Mouse (Mus musculus) testis, adult 2 months (tissue): ENCODE data around the gene Nubp2. TPM values are rescaled to one million over a fixed set of nuclear protein-coding genes. Genes with fewer than 3 reads are reported as not detected.

Source experiments
- H3K27ac ChIP-seq: fragments of 200-500 bp; 2 replicates; pipeline ENCODE4 v1.5.1; 2012; ENCODE audit warnings: low read depth, low read length; ENCODE audit not compliant: control insufficient read depth, insufficient read depth
- H3K27me3 ChIP-seq: fragments of 200-500 bp; 2 replicates; pipeline ENCODE4 v1.6.1; 2012; ENCODE audit warnings: mild to moderate bottlenecking, low read length, moderate library complexity; ENCODE audit not compliant: control insufficient read depth, insufficient read depth
- H3K36me3 ChIP-seq: fragments of 200-500 bp; 2 replicates; pipeline ENCODE4 v1.6.1; 2012; ENCODE audit warnings: mild to moderate bottlenecking, low read length; ENCODE audit not compliant: control insufficient read depth, insufficient read depth
- H3K4me1 ChIP-seq: fragments of 200-500 bp; 2 replicates; pipeline ENCODE4 v1.6.1; 2012; ENCODE audit warnings: low read length; ENCODE audit not compliant: control insufficient read depth, insufficient read depth
- H3K4me3 ChIP-seq: fragments of 200-500 bp; 2 replicates; pipeline ENCODE4 v1.5.1; 2012; ENCODE audit warnings: low read depth, mild to moderate bottlenecking, low read length, moderate library complexity, mixed read lengths; ENCODE audit not compliant: control insufficient read depth
- CTCF ChIP-seq: fragments of 200-500 bp; IDR thresholded peaks from 2 replicates; pipeline ENCODE4 v1.5.1; 2012; ENCODE audit warnings: low read depth, mild to moderate bottlenecking, inconsistent platforms, low read length, moderate library complexity; ENCODE audit not compliant: control insufficient read depth, insufficient read depth, insufficient replicate concordance
- POLR2A ChIP-seq: fragments of 200-500 bp; IDR thresholded peaks from 2 replicates; pipeline ENCODE4 v1.6.1; 2012; ENCODE audit warnings: low read depth, mild to moderate bottlenecking, inconsistent platforms, low read length, moderate library complexity; ENCODE audit not compliant: control insufficient read depth
- polyA plus RNA-seq: library from polyadenylated mRNA; depleted of rRNA; stranded (reverse); fragments of >200 nt; gene quantifications from 2 replicates; pipeline ENCODE4 v1.2.3, GENCODE M21; 2012

The Nubp2 gene
- polyA plus RNA-seq, 1 experiment = 131 TPM

DNA sequence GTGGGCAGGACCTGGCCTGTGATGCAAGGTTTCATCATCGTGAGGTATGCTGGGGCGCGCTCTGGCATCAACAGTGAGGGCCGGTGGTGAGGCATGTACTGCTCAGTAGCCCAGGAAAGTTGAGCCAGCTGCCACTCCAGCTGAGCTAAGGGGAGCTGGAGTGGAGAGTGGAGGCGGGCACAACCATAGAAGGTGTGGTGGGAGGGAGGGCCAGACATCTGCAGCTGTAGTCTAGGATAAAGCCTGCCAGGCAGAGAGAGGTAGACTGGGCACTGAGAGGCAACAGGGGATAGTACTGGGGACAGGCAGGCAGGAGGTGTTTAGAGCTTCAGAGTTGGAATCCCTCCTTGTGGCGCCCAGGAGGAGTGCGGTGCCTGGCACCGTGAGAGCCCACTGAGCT, 26.1 kb downstream of the Nubp2 start:
- no peaks in the 10 kb centered on the region for H3K27me3 ChIP-seq
- no peak overlapping the region for H3K4me3 ChIP-seq
- TF ChIP-seq CTCF (no peak), POLR2A (0 out of 2 replicates have a peak, but pooled peaks have one; percentile 8)

DNA sequence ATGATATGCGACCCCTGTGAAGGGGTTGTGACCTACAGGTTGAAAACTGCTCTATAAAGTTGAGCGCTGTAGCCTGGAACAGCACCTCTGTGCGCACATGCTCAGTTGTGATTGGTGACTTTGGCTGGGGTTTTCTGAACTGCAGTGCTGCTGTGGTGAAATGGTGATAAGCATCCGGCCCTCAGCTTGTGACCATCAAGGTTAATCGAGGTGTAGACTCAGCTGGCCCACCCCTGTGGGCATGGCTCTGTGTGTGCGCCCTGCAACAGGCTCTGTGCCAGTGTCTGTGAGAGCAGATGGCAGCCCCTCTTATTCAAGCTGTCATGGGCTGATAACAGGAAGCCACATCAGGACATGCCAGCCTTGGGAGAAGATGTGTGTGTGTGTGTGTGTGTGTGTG, 27.2 kb downstream of the Nubp2 start:
- H3K36me3 ChIP-seq = peaks cover 1% of the 10 kb centered on the region; the same call in 1 of the 2 replicates

More for the DNA sequence above, 26.1 kb downstream of the Nubp2 start:
- no peak overlapping the region for H3K27ac ChIP-seq
- no peaks in the 10 kb centered on the region for H3K4me1 ChIP-seq
- H3K36me3 ChIP-seq = peaks cover 1% of the 10 kb centered on the region; the same call in 1 of the 2 replicates

DNA sequence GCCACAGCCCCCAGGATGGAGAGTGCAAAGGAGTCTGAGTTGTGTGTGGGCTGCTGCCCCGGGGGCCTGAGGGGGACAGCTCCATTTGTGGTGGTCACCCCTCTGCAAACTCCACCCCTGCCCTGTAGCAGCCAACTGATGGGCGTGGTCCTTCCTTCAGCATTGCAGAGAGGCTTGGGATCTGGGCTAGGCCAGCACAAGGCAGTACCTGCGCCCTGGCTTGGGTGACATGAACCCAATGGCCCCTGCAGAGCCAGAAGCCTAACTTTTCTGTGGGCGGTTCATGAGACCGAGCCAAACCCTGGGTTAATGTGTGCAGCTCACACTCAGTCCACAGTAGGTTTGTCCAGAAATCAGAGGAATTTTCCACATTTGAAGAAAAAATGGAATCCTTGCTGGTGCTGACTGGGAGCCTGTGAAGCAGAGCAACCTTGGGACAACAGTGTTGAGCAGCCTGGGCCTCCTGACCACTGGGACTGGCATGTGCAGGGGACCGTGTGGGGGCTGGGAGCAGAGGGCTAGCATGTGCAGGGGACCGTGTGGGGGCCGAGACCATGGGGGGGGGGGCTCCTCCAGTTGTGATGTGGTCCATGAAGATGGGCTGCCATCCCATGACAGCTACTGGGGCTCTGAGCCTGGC, 28.2 kb downstream of the Nubp2 start:
- no peak overlapping the region for H3K4me3 ChIP-seq

More for the DNA sequence above, 27.2 kb downstream of the Nubp2 start:
- Histone ChIP-seq H3K4me3 (no peak overlapping the region), H3K27me3 (no peaks in the 10 kb centered on the region), H3K27ac (no peak overlapping the region), H3K4me1 (no peaks in the 10 kb centered on the region)
- no peak for TF ChIP-seq POLR2A
- TF ChIP-seq CTCF = no peak

DNA sequence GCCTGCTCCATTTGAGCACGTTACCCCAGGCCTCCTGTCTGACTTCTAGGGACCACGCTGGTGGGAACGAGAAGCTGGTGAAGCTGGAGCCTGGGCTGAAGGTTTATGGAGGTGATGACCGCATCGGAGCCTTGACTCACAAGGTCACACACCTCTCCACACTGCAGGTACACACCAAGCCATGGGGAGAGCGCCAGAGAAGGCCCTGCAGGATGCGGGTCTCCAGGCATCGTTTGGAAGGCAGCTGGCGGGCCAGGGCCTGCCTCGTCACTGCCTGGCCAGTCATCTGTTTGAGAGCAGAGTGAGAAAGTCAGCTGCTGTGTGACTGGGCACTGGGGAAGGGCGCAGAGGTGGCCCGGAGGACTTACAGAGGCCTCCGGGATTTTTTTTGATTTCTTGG, 29.6 kb downstream of the Nubp2 start:
- no peak overlapping the region for H3K27ac ChIP-seq
- H3K4me1 ChIP-seq = no peaks in the 10 kb centered on the region; the same call in 1 of the 2 replicates
- TF ChIP-seq POLR2A (no peak), CTCF (no peak)
- H3K36me3 ChIP-seq = peaks cover 3% of the 10 kb centered on the region; the same call in 1 of the 2 replicates
- no peaks in the 10 kb centered on the region for H3K27me3 ChIP-seq
- H3K4me3 ChIP-seq = no peak overlapping the region

More for the DNA sequence above, 28.2 kb downstream of the Nubp2 start:
- Histone ChIP-seq H3K36me3 (peaks cover 3% of the 10 kb centered on the region; the same call in 1 of the 2 replicates), H3K27ac (no peak overlapping the region), H3K27me3 (no peaks in the 10 kb centered on the region), H3K4me1 (no peaks in the 10 kb centered on the region)
- TF ChIP-seq CTCF (no peak), POLR2A (no peak)

DNA sequence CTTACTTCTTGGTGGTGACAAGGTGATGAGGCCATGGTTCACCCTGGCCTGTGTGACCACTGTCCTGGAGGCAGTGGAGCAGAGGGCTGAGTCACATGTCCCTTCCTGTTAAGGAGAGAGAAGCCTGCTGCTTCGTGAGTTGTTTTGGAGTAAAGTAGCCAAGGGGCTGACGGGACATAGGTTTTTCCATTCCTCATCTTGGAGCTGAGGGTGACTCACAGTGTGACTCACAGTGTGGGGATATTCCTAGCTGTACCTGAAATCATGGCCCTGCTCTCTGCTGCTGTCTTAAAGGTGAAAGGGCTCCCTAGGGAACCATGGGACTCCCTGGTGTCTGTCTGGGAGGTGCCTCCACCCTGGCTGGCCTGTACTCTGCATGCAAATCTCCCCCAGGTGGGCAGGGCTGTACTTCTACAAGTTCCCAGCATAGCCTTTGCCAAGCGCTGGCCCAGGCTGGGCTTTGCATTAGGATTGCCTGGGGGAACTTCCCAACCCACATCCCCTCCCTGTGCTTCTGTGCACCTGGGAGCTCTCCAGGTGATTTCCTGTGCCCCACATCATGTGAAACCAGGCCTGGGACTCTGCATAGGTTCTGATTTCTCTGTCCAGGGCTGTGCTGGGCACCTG, 30.2 kb downstream of the Nubp2 start:
- Histone ChIP-seq H3K4me3 (no peak overlapping the region), H3K4me1 (no peaks in the 10 kb centered on the region; the same call in 1 of the 2 replicates)

DNA sequence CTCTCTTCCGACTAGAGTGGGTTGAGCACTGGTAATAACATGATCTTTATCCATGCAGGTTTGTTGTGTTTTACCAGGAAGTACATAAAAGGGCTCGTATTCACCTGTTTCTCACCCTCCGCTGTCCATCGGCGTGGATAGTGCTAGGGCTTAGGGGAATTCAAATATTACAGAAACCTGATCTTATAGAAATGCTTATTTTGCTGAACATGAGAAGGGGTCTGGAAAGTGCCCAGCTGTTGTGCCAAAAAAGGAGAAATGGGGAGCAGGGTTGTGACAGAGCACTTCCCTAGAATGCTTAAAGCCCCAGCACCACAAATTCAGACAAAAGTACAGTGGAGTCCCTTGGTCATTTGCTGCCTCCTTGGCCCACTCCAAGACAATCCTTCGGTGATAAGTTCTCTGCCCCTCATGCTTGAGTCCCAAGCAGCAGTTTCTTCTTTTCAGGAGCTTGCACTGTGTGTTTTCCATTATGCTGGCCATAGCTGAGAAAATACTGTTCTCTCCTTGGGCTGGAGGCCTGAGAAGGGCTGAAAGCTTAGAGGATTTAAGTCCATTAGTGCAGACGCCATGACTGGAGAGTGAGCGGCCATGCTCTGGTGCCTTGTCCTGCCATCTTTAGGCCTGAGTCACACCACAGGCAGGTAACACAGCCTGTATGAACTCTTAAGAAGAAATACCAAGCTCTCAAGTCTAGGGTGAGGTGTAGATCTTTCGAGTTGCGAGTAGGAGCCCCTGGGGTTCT, 34.6 kb downstream of the Nubp2 start:
- no peak for TF ChIP-seq POLR2A
- no peak for TF ChIP-seq CTCF
- Histone ChIP-seq H3K27ac (no peak overlapping the region), H3K36me3 (0 out of 2 replicates have a peak, but pooled peaks cover 3% of the 10 kb centered on the region), H3K27me3 (no peaks in the 10 kb centered on the region), H3K4me1 (no peaks in the 10 kb centered on the region; the same call in 1 of the 2 replicates), H3K4me3 (peak overlapping the region; percentile 81; the same call in 1 of the 2 replicates)

More for the DNA sequence above, 30.2 kb downstream of the Nubp2 start:
- no peak overlapping the region for H3K27ac ChIP-seq
- H3K27me3 ChIP-seq = no peaks in the 10 kb centered on the region
- TF ChIP-seq CTCF (no peak), POLR2A (no peak)
- peaks cover 3% of the 10 kb centered on the region; the same call in 1 of the 2 replicates for H3K36me3 ChIP-seq

DNA sequence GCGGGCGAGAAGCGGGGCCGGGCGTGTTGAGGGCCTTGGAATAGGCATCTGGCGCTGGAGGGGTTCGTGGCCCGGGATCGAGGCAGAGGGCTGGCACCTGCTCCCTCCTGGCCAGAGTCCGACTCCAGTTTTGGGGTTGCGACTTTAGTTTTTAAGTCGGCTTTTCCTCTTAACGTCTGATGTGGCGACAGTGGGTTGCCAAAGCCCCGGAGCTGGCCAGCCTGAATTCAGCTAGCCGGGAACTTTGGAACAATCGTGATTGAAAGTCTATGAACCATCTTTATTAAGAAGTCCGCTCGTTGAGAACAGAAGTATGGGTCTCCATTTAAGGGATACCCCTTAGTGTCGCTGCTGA, 35.4 kb downstream of the Nubp2 start:
- H3K27me3 ChIP-seq = no peaks in the 10 kb centered on the region

More for the DNA sequence above, 35.4 kb downstream of the Nubp2 start:
- TF ChIP-seq CTCF (no peak), POLR2A (no peak)
- H3K4me3 ChIP-seq = peak overlapping the region; percentile 81
- H3K4me1 ChIP-seq = no peaks in the 10 kb centered on the region; the same call in 1 of the 2 replicates
- peak overlapping the region; percentile 79 for H3K27ac ChIP-seq
- H3K36me3 ChIP-seq = 0 out of 2 replicates have a peak, but pooled peaks cover 2% of the 10 kb centered on the region
